Mouse (Mus musculus) forebrain, embryonic 13.5 days (tissue): ENCODE results near the gene Tsr2. TPM values are rescaled to one million over a fixed set of nuclear protein-coding genes. Genes with fewer than 3 reads are reported as not detected.

ENCODE experiments used
- ATAC-seq: fragments of 200-750 bp; cut with Nextera tagmentation; 2 replicates; pipeline ENCODE4 v1.8.0; 2017
- H3K27ac ChIP-seq: fragments of 300-500 bp; sonication (generic); 2 replicates; pipeline ENCODE4 v1.5.1; 2015; ENCODE audit warnings: inconsistent platforms, mild to moderate bottlenecking, moderate library complexity
- H3K27me3 ChIP-seq: fragments of 300-500 bp; sonication (generic); 2 replicates; pipeline ENCODE4 v1.6.1; 2015; ENCODE audit warnings: mild to moderate bottlenecking, inconsistent platforms
- H3K36me3 ChIP-seq: fragments of 300-500 bp; sonication (generic); 2 replicates; pipeline ENCODE4 v1.6.1; 2015; ENCODE audit warnings: mild to moderate bottlenecking, inconsistent platforms; ENCODE audit not compliant: poor library complexity, severe bottlenecking
- H3K4me1 ChIP-seq: fragments of 300-500 bp; sonication (generic); 2 replicates; pipeline ENCODE4 v1.6.1; 2015; ENCODE audit warnings: inconsistent platforms
- H3K4me2 ChIP-seq: fragments of 300-500 bp; sonication (generic); 2 replicates; pipeline ENCODE4 v1.6.1; 2015; ENCODE audit warnings: inconsistent platforms, mild to moderate bottlenecking, moderate library complexity
- H3K4me3 ChIP-seq: fragments of 300-500 bp; sonication (generic); 2 replicates; pipeline ENCODE4 v1.5.1; 2015; ENCODE audit warnings: mild to moderate bottlenecking, inconsistent platforms
- H3K9ac ChIP-seq: fragments of 300-500 bp; sonication (generic); 2 replicates; pipeline ENCODE4 v1.6.1; 2015; ENCODE audit warnings: mild to moderate bottlenecking, inconsistent platforms
- H3K9me3 ChIP-seq: fragments of 300-500 bp; sonication (generic); replicated peaks from 2 replicates; pipeline ENCODE4 v1.6.1; 2016; ENCODE audit warnings: inconsistent platforms
- WGBS: fragments of 180-500 bp; shearing (Covaris S2); methylation state at CpG from one replicate; pipeline ENCODE4 v1.1.7; 2015; 5-methylcytosine and 5-hydroxymethylcytosine counted together
- polyA plus RNA-seq: library from polyadenylated mRNA; unstranded; fragments of >200 nt; fragmentation: Nextera tagmentation; extraction: Ambion mirVana; gene quantifications from 2 replicates; pipeline ENCODE4 v1.2.1, GENCODE M21; 2015

The Tsr2 gene
- polyA plus RNA-seq, 1 experiment from 2014 or later, result 37.9 TPM

- Histone ChIP-seq H3K9me3 (no peaks in the 10 kb centered on the region), H3K4me1 (no peaks in the 10 kb centered on the region), H3K27ac (no peak overlapping the region), H3K4me3 (no peak overlapping the region), H3K27me3 (no peaks in the 10 kb centered on the region), H3K9ac (no peak overlapping the region), H3K36me3 (peaks cover 34% of the 10 kb centered on the region; the same call in 1 of the 2 replicates), H3K4me2 (no peak overlapping the region)
- 88% methylated on average over 7 of the region's 7 CpGs for WGBS
- ATAC-seq, result no peak
Measured at GRCm38 (mm10) chrX:151066071-151066666, 30.2 kb downstream of the Tsr2 start.

DNA sequence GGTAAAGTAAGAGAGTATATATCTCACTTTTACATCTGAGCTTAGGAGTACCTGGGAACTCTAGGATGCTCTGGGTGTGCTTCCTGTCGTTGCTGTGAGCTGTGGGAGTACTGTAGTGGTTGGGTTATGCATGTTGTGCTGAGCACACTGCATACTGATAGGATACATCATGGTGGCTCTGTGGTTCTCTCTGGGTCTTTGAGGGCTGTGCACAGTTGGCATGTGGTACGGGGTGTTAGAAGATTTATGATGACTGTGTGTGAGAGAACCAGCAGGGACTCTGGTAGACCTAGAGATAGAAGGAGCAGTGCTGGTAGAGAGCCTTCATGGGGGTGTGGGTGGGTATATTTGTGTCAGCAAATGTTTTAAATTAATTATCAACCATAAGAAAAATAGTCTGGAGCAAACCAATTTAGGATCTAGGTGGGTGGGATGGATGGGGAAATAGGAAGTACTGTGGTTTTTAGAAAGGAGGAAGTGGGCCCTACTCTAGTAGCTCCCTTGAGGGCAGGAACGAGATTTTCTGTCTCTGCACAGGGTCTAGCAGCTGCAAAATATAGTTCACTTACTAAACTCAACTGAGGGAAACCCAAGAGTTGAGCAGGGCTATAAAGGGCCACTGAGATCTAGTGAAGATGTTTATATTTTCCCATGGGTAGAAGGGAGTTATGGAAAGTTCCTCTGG, 34.6 kb downstream of the Tsr2 start:
- no peak overlapping the region for H3K4me2 ChIP-seq
- H3K9ac ChIP-seq, result no peak overlapping the region
- no peaks in the 10 kb centered on the region for H3K4me1 ChIP-seq
- no peaks in the 10 kb centered on the region for H3K27me3 ChIP-seq
- H3K4me3 ChIP-seq, result no peak overlapping the region
- peaks cover 3% of the 10 kb centered on the region; the same call in 1 of the 2 replicates for H3K36me3 ChIP-seq
- ATAC-seq, result no peak
- no peaks in the 10 kb centered on the region for H3K9me3 ChIP-seq
- WGBS, result 79% methylated on average over 3 of the region's 3 CpGs
- H3K27ac ChIP-seq, result no peak overlapping the region

- no peak overlapping the region for H3K4me3 ChIP-seq
- H3K9ac ChIP-seq, result no peak overlapping the region
- WGBS, result 78% methylated on average over 1 of the region's 1 CpGs
- ATAC-seq, result no peak
- 0 out of 2 replicates have a peak, but pooled peaks cover 2% of the 10 kb centered on the region for H3K4me1 ChIP-seq
- H3K4me2 ChIP-seq, result no peak overlapping the region
- H3K27ac ChIP-seq, result no peak overlapping the region
- H3K9me3 ChIP-seq, result no peaks in the 10 kb centered on the region
- H3K36me3 ChIP-seq, result no peaks in the 10 kb centered on the region
- no peaks in the 10 kb centered on the region for H3K27me3 ChIP-seq
Measured at GRCm38 (mm10) chrX:151059346-151059745, 37.0 kb downstream of the Tsr2 start.

DNA sequence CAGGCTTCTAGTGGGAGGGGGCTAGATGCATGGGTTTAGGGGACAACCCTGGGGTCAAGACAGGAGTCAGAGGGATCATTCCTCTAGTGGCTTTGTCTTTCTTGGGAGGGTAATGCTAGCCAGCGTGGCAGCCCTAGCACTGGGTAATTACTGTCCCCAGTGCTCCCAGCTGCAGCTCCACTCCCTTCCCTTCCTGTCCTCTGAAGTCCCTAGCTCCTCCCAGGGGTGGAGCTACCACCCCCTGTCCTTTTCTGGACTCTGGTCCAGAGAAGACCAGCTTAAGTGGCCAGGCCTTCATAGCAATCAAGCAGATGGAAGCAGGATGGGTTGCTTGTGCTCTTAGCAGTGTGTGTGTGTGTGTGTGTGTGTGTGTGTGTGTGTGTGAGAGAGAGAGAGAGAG, 40.8 kb downstream of the Tsr2 start:
- Histone ChIP-seq H3K4me2 (no peak overlapping the region), H3K9ac (no peak overlapping the region), H3K4me1 (peaks cover 6% of the 10 kb centered on the region; the same call in 1 of the 2 replicates), H3K27ac (no peak overlapping the region), H3K27me3 (no peaks in the 10 kb centered on the region), H3K36me3 (no peaks in the 10 kb centered on the region), H3K9me3 (no peaks in the 10 kb centered on the region), H3K4me3 (no peak overlapping the region)
- 13% methylated on average over 1 of the region's 1 CpGs for WGBS
- no peak for ATAC-seq

DNA sequence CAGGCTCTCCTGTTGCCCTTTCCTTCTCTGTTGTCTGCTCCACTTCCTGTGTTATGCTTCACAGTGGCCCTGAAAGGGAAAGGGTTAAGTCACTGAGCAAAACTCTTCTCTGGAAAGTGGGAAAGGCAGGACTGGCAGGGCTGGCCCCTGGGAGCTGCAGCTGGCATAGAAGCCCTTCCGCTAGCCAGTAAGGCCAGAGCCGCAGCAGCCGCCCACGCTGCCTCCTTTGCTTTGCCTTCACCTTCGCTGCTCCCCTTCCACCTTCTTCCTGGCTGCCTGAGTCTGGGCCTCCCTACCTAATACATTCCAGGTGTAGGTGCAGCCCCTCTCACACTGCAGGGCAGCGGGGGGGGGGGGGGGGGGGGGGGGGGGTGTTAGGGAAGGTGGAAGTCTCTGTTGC, 41.9 kb downstream of the Tsr2 start:
- Histone ChIP-seq H3K4me3 (no peak overlapping the region), H3K27me3 (no peaks in the 10 kb centered on the region), H3K4me1 (peaks cover 16% of the 10 kb centered on the region), H3K36me3 (no peaks in the 10 kb centered on the region), H3K27ac (no peak overlapping the region), H3K4me2 (no peak overlapping the region), H3K9ac (no peak overlapping the region), H3K9me3 (no peaks in the 10 kb centered on the region)
- WGBS, result 57% methylated on average over 5 of the region's 6 CpGs
- ATAC-seq, result no peak

DNA sequence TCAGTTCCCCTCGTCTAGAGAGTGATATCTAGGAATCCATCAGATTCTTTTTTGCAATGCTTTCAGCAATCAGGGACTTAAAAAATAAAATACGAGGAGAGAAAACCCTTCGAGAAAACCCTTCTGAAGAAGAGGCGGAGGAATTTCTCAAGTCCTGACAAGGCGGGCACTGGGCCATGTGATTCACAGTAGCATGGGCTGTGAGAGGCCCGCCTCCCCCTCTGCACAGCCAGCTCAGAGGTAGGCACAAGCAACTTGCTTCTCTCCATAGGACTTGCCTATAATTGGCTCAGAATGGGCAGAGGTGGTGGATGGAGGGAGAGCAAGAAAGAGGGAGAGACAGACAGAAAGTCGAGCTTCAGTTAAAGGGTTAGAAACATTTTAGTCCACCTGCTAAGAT, 46.0 kb downstream of the Tsr2 start:
- H3K9me3 ChIP-seq, result no peaks in the 10 kb centered on the region
- no peaks in the 10 kb centered on the region for H3K36me3 ChIP-seq
- H3K27me3 ChIP-seq, result no peaks in the 10 kb centered on the region
- 66% methylated on average over 7 of the region's 7 CpGs for WGBS
- no peak overlapping the region for H3K4me3 ChIP-seq
- no peak for ATAC-seq
- H3K4me2 ChIP-seq, result peak overlapping the region; percentile 70; the same call in 1 of the 2 replicates
- peaks cover 32% of the 10 kb centered on the region for H3K4me1 ChIP-seq
- no peak overlapping the region for H3K9ac ChIP-seq
- H3K27ac ChIP-seq, result no peak overlapping the region

GRCm38 (mm10) chrX:151049661-151050215, 46.6 kb downstream of the Tsr2 start:
- Histone ChIP-seq H3K9ac (no peak overlapping the region), H3K27me3 (no peaks in the 10 kb centered on the region), H3K9me3 (no peaks in the 10 kb centered on the region), H3K27ac (no peak overlapping the region), H3K4me1 (peaks cover 32% of the 10 kb centered on the region), H3K4me3 (peak overlapping the region; percentile 64; the same call in 1 of the 2 replicates), H3K4me2 (peak overlapping the region; percentile 70), H3K36me3 (no peaks in the 10 kb centered on the region)
- ATAC-seq, result no peak
- WGBS, result 41% methylated on average over 8 of the region's 8 CpGs

- peak overlapping the region; percentile 70 for H3K4me2 ChIP-seq
- peaks cover 28% of the 10 kb centered on the region for H3K4me1 ChIP-seq
- peak overlapping the region; percentile 88 for H3K9ac ChIP-seq
- 26% methylated on average over 23 of the region's 56 CpGs for WGBS
- ATAC-seq, result peak; percentile 70
- peak overlapping the region; percentile 64 for H3K4me3 ChIP-seq
- peak overlapping the region; percentile 94 for H3K27ac ChIP-seq
- H3K36me3 ChIP-seq, result no peaks in the 10 kb centered on the region
- H3K27me3 ChIP-seq, result no peaks in the 10 kb centered on the region
- H3K9me3 ChIP-seq, result no peaks in the 10 kb centered on the region
Measured at GRCm38 (mm10) chrX:151047431-151048058, 48.8 kb downstream of the Tsr2 start.

DNA sequence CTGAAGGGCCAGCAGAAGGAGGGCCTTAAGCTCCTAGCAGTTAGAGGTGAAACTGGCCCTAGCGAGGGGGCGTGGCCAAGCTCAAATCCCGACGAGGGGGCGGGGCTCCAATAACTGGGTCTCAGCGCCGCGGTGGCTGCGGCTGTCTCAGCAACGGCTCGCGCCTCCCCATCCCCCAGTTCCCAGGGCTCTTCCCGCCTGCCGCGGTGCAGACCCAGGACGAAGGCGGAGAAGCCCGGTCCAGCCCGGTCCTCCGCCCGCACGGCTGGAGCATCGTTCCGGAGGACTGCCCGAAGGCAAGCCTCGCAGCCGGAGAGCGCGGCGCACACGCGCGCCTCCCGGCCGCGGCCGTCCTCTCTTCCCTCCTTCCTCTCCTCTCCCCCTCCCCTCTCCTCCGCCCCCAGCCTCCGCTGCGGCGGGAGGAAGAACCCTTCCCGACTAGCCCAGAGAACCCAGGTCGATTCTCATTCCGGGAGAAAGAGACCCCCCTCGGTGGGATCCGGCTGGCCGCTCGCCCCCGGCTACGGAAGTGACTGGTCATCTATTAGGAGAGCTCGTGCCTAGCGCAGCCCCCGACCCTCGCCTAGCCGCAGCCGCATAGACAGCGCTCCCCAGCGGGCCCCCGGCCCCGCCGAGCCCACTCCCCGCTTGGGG, 49.4 kb downstream of the Tsr2 start:
- no peaks in the 10 kb centered on the region for H3K27me3 ChIP-seq
- peak overlapping the region; percentile 94 for H3K27ac ChIP-seq
- peak overlapping the region; percentile 88 for H3K9ac ChIP-seq
- 13% methylated on average over 35 of the region's 62 CpGs for WGBS
- ATAC-seq, result peak; percentile 93
- H3K4me1 ChIP-seq, result peaks cover 28% of the 10 kb centered on the region
- no peaks in the 10 kb centered on the region for H3K36me3 ChIP-seq
- no peaks in the 10 kb centered on the region for H3K9me3 ChIP-seq
- H3K4me2 ChIP-seq, result peak overlapping the region; percentile 70
- H3K4me3 ChIP-seq, result peak overlapping the region; percentile 64

- no peak overlapping the region for H3K9ac ChIP-seq
- ATAC-seq, result no peak
- H3K4me2 ChIP-seq, result peak overlapping the region; percentile 70
- no peaks in the 10 kb centered on the region for H3K36me3 ChIP-seq
- peaks cover 28% of the 10 kb centered on the region for H3K4me1 ChIP-seq
- no peaks in the 10 kb centered on the region for H3K27me3 ChIP-seq
- H3K27ac ChIP-seq, result peak overlapping the region; percentile 94
- peak overlapping the region; percentile 64 for H3K4me3 ChIP-seq
- no peaks in the 10 kb centered on the region for H3K9me3 ChIP-seq
- 48% methylated on average over 11 of the region's 11 CpGs for WGBS
Measured at GRCm38 (mm10) chrX:151046321-151046720, 50.0 kb downstream of the Tsr2 start.

DNA sequence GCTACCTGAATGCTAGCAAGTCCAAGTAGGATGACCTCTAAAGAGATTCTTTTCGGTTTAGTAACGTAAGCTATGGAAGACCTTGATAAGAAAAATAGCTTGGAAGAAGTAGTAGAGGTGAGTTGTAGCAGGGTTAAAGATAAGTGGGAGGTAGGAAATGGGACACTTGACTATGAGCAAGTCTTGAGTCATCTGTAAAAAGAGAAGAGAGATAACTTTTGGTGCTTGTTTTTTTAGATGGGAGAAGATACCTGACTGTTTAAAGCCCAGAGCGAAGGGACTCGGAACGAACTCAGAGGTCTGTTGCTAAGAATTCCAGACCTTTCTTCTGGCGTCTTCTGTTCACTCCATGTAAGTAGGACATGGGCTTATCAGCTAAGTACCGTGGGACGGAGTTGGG, 50.5 kb downstream of the Tsr2 start, which contains the start of gene Fgd1:
TSS of gene Fgd1 (plus strand) at position 301 of the 400 bp plus-strand sequence.
- no peak for ATAC-seq
- 96% methylated on average over 8 of the region's 8 CpGs for WGBS
- peak within 1 kb of the TSS; percentile 64 for H3K4me3 ChIP-seq
- H3K4me2 ChIP-seq, result peak within 1 kb of the TSS; percentile 70
- H3K4me1 ChIP-seq, result peaks cover 28% of the 10 kb centered on the region
- no peaks in the 10 kb centered on the region for H3K9me3 ChIP-seq
- no peaks in the 10 kb centered on the region for H3K36me3 ChIP-seq
- peak within 1 kb of the TSS; percentile 94 for H3K27ac ChIP-seq
- no peaks in the 10 kb centered on the region for H3K27me3 ChIP-seq
- H3K9ac ChIP-seq, result peak within 1 kb of the TSS; percentile 88

- H3K9me3 ChIP-seq, result no peaks in the 10 kb centered on the region
- no peaks in the 10 kb centered on the region for H3K27me3 ChIP-seq
- H3K36me3 ChIP-seq, result no peaks in the 10 kb centered on the region
- no peak overlapping the region for H3K4me2 ChIP-seq
- H3K27ac ChIP-seq, result no peak overlapping the region
- ATAC-seq, result no peak
- no peak overlapping the region for H3K4me3 ChIP-seq
- WGBS, result 45% methylated on average over 5 of the region's 5 CpGs
- H3K9ac ChIP-seq, result no peak overlapping the region
- no peaks in the 10 kb centered on the region for H3K4me1 ChIP-seq
Measured at GRCm38 (mm10) chrX:151041223-151041622, 55.1 kb downstream of the Tsr2 start.
